ENCODE assay signal across 19 mouse cellular contexts in genomic region chr7:125657511-125657910, GRCm38 (mm10).
"Had no signal": no experiment of that assay in that cellular context is flagged by ENCODE, and none has a peak within 500 bp of the region (broad histone marks: within the 10 kb centered on the region; RNA-seq: fewer than 3 reads in every experiment).

No protein-coding gene starts in this region.

- H3K27ac ChIP-seq: midbrain, embryonic 10.5 days; midbrain, embryonic 12.5 days; neural tube, embryonic 13.5 days; neural tube, embryonic 15.5 days had no signal

- H3K4me2 ChIP-seq: lung, embryonic 14.5 days; midbrain, embryonic 12.5 days; neural tube, embryonic 13.5 days; neural tube, embryonic 15.5 days had no signal

- DNase-seq: lung, adult 18-20 months; lung, embryonic 14.5 days; lung, postnatal 10 days; lung, postnatal 4 days; midbrain, embryonic 14.5 days; retina, postnatal 1 day; right cerebral cortex, adult 18-20 months; right cerebral cortex, postnatal 25 days; right cerebral cortex, postnatal 4 days; spleen, adult 18-20 months; thymus, adult 18-20 months; thymus, postnatal 14 days; thymus, postnatal 36 days had no signal

- H3K9me3 ChIP-seq: midbrain, embryonic 10.5 days; midbrain, embryonic 12.5 days; neural tube, embryonic 13.5 days; neural tube, embryonic 15.5 days had no signal

- H3K9ac ChIP-seq: lung, embryonic 14.5 days; midbrain, embryonic 12.5 days; neural tube, embryonic 13.5 days; neural tube, embryonic 15.5 days had no signal

- H3K27me3 ChIP-seq: midbrain, embryonic 12.5 days; neural tube, embryonic 13.5 days; neural tube, embryonic 15.5 days had no signal

- H3K4me3 ChIP-seq: midbrain, embryonic 10.5 days; midbrain, embryonic 12.5 days; myocyte; neural tube, embryonic 13.5 days; neural tube, embryonic 15.5 days had no signal

- H3K4me1 ChIP-seq: midbrain, embryonic 10.5 days; midbrain, embryonic 12.5 days; neural tube, embryonic 13.5 days; neural tube, embryonic 15.5 days had no signal

- ATAC-seq: midbrain, embryonic 16.5 days had no signal
